Mouse (Mus musculus): ENCODE data around the gene Rpl9-ps6. TPM values are rescaled to one million over a fixed set of nuclear protein-coding genes. Genes with fewer than 3 reads are reported as not detected.

Rpl9-ps6 gene
- polyA plus RNA-seq, 1 experiment from 2014 or later, result 75.0 TPM

- 86% methylated on average over 11 of the region's 11 CpGs for WGBS (ENCODE audit: insufficient replicate concordance)
- Histone ChIP-seq H3K4me2 (no peak overlapping the region), H3K9me3 (replicated peaks) (no peaks in the 10 kb centered on the region; the same call in 1 of the 2 replicates), H3K4me1 (peaks cover 5% of the 10 kb centered on the region; the same call in 1 of the 2 replicates), H3K27ac (no peak overlapping the region), H3K27me3 (replicated peaks) (no peaks in the 10 kb centered on the region), H3K36me3 (no peaks in the 10 kb centered on the region), H3K4me3 (no peak overlapping the region), H3K9ac (no peak overlapping the region)
- ATAC-seq, result no peak
These were observed 24.8 kb downstream of the Rpl9-ps6 start for GRCm38 (mm10) chr19:32441568-32441967.

GRCm38 (mm10) chr19:32439356-32439755, 27.0 kb downstream of the Rpl9-ps6 start:
- Histone ChIP-seq H3K9me3 (replicated peaks) (no peaks in the 10 kb centered on the region; the same call in 1 of the 2 replicates), H3K27me3 (replicated peaks) (no peaks in the 10 kb centered on the region), H3K36me3 (no peaks in the 10 kb centered on the region), H3K4me2 (no peak overlapping the region), H3K9ac (no peak overlapping the region), H3K27ac (no peak overlapping the region), H3K4me3 (no peak overlapping the region), H3K4me1 (peaks cover 5% of the 10 kb centered on the region; the same call in 1 of the 2 replicates)
- WGBS (ENCODE audit: insufficient replicate concordance), result 68% methylated on average over 2 of the region's 2 CpGs
- ATAC-seq, result no peak

- Histone ChIP-seq H3K4me3 (no peak overlapping the region), H3K4me1 (no peaks in the 10 kb centered on the region), H3K4me2 (no peak overlapping the region), H3K36me3 (no peaks in the 10 kb centered on the region), H3K9me3 (replicated peaks) (no peaks in the 10 kb centered on the region), H3K27me3 (replicated peaks) (no peaks in the 10 kb centered on the region), H3K27ac (no peak overlapping the region), H3K9ac (no peak overlapping the region)
- ATAC-seq, result no peak
- WGBS (ENCODE audit: insufficient replicate concordance), result 71% methylated on average over 3 of the region's 3 CpGs
These were observed 40.5 kb downstream of the Rpl9-ps6 start for GRCm38 (mm10) chr19:32425856-32426255.

GRCm38 (mm10) chr19:32424706-32425105, 41.7 kb downstream of the Rpl9-ps6 start:
- no peak overlapping the region for H3K9ac ChIP-seq
- no peaks in the 10 kb centered on the region for H3K36me3 ChIP-seq
- H3K4me3 ChIP-seq, result no peak overlapping the region
- no peaks in the 10 kb centered on the region for H3K4me1 ChIP-seq
- H3K4me2 ChIP-seq, result no peak overlapping the region
- ATAC-seq, result no peak
- H3K9me3 ChIP-seq (replicated peaks), result no peaks in the 10 kb centered on the region
- H3K27ac ChIP-seq, result no peak overlapping the region
- no peaks in the 10 kb centered on the region for H3K27me3 ChIP-seq (replicated peaks)
- 76% methylated on average over 3 of the region's 3 CpGs for WGBS (ENCODE audit: insufficient replicate concordance)

GRCm38 (mm10) chr19:32419069-32419468, 47.3 kb downstream of the Rpl9-ps6 start:
- Histone ChIP-seq H3K36me3 (no peaks in the 10 kb centered on the region), H3K27ac (no peak overlapping the region), H3K4me3 (no peak overlapping the region), H3K9ac (no peak overlapping the region), H3K4me2 (no peak overlapping the region), H3K4me1 (no peaks in the 10 kb centered on the region), H3K27me3 (replicated peaks) (no peaks in the 10 kb centered on the region), H3K9me3 (replicated peaks) (no peaks in the 10 kb centered on the region)
- 57% methylated on average over 3 of the region's 3 CpGs for WGBS (ENCODE audit: insufficient replicate concordance)
- ATAC-seq, result no peak

GRCm38 (mm10) chr19:32416692-32417317, 49.6 kb downstream of the Rpl9-ps6 start:
- WGBS (ENCODE audit: insufficient replicate concordance), result 60% methylated on average over 7 of the region's 7 CpGs
- no peak for ATAC-seq
- H3K4me1 ChIP-seq, result no peaks in the 10 kb centered on the region

More at GRCm38 (mm10) chr19:32416692-32417317, 49.6 kb downstream of the Rpl9-ps6 start:
- H3K4me2 ChIP-seq, result no peak overlapping the region
- no peaks in the 10 kb centered on the region for H3K36me3 ChIP-seq
- no peaks in the 10 kb centered on the region for H3K9me3 ChIP-seq (replicated peaks)
- no peak overlapping the region for H3K4me3 ChIP-seq
- H3K27ac ChIP-seq, result no peak overlapping the region
- no peak overlapping the region for H3K9ac ChIP-seq
- no peaks in the 10 kb centered on the region for H3K27me3 ChIP-seq (replicated peaks)

Other genes with a start within 250 kb of the Rpl9-ps6 start
- 31.8 and 33.7 TPM in 2 replicates for gene Sgms1, start 76.9 kb downstream of the Rpl9-ps6 start, polyA plus RNA-seq (2016; fragmentation: Nextera tagmentation; extraction: Ambion mirVana)
- gene Minpp1, start 19.2 kb upstream of the Rpl9-ps6 start, polyA plus RNA-seq (2016; fragmentation: Nextera tagmentation; extraction: Ambion mirVana), result 118 and 120 TPM in 2 replicates
- 2.0 and 3.1 TPM in 2 replicates for gene Papss2, start 129.2 kb upstream of the Rpl9-ps6 start, polyA plus RNA-seq (2016; fragmentation: Nextera tagmentation; extraction: Ambion mirVana)